Mouse (Mus musculus): ENCODE data around the gene Gm20708.
A peak's percentile ranks its signal among the peaks of the same experiment; 100 is the strongest.
"Not testable (repeated sequence)": the region's sequence is repeated elsewhere in the genome, so short reads cannot be mapped to it uniquely, and the experiment has no call there.

Gm20708 gene

DNA sequence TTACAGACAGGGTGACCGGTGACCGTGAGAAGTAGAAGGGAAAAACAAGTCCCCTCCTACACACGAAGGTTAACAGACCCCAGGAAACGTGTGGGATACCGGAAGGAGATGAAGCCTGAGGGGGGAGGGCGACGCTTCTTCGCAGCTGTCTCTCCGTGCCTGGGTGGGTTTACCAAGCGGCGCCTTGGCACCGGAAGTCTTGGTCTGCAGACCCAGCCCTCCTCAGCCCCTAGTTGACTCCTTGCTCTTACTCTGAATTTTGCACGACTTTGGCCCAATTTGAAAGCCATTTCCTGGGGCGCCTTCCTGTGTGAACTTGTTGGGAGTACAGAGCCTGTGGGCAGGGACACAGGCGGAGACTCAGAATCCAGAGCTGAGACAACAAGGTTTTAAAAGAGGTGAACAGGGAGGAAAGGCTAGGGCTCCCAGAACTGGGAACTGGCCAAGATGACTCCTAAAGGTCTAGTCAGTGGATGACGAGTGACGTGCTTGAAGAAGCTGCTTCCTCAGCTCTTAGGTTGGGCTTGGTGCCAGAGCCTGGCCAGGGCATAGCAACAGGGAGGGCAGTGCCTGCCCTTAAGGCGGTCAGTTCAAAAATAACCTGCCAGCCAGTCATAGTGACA is 28.2 kb upstream of the Gm20708 start:
- DNase-seq = peak; percentile 67 to 68

DNA sequence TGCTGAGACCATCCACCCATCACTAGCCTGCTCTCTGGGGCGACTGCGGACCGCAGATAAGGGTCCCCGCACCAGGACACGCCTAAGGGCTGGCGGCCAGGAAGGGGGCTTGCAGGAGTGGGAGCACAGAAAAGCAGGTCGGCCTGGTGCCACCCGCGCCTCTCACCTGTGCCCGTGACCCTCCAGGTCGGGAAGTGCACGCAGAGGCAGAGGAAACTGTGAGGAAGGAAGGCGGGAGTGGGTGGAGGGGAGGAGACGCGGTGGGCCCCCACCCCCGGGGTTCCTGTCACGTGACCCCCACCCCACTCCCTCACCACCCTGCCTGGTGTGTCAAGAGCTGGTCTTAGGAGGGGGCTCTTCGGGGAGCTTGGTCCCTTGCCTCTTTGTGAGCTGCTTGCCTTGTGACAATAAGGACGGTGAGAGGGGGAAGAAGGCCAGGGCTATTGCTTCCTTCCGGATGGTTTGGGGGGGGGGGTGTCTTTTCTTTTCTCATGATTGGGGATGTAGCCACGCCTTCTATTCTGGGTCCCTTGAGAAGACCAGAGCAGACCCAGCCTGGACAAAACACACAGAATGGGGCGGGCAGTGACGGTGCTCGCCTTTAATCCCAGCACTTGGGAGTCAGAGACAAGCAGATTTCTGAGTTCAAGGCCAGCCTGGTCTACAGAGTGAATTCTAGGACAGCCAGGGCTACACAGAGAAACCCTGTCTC is 27.3 kb upstream of the Gm20708 start, which contains the start of the genes Tmc8 and Tmc6:
Gene Tmc8, plus strand, starts transcription at position 84 of the 712 bp plus-strand sequence.
Gene Tmc6, minus strand, starts transcription at position 206 of the 712 bp plus-strand sequence.
- DNase-seq = no peak

DNA sequence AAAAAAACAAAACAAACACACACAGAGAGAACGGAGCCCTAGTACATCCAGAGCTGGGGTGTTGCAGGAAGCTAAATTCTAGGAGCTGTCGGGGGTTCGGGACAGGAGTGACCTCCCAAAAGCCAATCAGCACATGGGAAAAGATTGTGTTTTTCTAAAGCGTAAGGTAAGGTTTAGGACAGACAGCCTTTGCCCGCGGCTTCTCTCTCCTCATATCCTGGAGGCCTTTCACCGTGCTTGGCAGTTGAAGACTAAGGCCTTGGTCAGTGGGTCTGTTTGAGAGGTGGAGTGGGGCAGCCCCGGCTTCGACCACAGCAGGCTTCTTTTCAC is 26.8 kb upstream of the Gm20708 start:
- DNase-seq = no peak

DNA sequence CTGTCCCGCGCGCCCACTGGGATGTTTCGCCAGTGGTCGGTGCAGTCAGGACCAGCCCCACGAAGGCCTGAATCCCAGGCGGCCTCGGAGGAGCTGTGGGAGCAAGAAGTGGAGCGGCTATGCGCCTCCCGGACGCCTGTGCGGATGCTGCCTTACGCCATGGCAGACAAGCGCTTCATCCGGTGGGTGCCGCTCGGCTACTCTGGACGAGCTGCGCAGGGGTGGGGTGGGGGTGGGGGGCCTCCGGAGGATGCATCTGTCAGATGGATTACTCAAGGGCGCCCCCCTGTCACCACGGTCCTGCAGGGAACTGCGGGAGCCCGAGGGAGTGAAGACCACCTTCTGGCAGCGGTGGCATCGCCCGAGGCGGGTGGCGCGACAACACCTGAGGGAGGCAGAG is 26.4 kb upstream of the Gm20708 start:
- peak; percentile 79 to 83 for DNase-seq

DNA sequence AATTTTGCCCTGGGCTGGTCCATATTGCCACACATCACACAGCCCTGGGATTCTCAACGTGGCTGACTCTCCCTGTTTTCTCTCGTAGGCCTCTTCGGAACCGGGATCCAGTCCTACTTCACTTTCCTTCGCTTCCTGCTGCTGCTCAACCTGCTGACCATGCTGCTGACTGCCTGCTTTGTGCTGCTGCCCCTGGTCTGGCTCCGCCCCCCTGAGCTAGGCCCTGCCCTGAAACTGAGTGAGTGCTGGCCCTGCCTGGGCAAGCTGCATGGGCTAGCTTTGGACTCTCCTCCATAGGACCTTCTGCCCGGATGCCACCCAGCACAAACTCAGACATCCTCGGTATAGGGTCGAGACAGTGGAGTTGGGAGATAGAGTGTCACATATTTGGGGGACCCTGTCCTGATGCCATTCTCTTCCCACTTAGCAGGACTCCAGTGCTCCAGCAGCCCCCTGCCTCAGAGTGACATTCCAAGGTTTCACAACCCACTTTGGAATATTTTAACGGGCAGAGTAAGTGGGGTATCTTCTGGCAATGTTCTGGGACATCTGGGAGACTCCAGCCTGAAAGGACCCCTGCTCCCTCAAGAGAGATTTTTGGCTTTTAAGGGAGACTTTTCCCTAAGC is 25.7 kb upstream of the Gm20708 start:
- DNase-seq = peak in 1 of 2 experiments; percentile 37

DNA sequence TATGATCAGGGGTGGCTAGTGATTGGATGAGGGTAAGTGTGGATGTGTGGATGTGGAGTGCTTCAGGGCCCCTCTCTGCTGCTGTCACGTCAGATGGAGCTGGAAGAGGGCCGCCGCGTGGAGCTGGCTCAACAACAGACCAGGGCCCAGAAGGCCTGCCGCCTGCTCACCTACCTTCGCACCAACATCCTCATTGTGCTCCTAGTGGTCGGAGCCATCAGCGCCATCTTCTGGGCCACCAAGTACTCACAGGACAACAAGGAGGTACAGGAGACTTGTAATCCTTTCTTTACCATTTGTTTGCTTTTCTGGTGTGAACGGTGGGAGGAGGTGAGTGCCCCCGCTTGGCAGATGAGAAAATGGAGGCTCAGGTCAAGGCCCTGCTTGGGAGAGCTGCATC is 23.2 kb upstream of the Gm20708 start:
- peak; percentile 79 to 83 for DNase-seq

DNA sequence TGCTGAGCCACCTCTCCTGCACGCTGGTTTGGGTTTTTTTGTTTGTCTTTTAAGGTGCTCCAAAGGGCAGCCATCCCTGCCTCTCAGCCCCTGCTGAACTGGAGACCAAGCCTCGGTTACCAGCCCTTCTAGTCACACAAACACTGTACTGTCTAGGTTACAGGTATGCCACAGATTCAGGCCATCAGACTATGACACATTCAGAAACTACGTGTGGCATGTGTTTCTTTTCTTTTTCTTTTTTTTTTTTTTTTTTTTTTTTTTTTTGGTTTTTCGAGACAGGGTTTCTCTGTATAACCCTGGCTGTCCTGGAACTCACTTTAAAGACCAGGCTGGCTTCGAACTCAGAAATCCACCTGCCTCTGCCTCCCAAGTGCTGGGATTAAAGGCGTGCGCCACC is 21.0 kb upstream of the Gm20708 start:
- DNase-seq = not testable (repeated sequence)

DNA sequence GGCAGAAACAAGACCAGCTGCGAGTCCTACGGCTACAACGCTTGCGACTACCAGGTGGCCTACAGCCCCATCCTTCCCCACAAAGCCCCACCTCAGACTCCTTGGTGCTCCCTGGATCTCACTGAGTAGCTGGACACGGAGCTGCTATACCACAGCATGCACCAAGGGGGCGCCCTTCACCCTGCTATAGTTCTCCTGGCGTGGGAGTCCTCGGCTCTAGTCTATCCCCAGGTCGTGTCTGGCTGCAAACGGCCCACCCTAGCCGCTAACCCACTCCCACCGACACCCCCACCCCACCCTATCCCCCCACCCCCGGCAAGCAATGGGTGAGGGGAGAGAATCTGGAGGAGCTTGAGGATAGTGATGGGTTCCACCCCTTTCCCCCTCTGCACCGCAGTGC is 19.2 kb upstream of the Gm20708 start:
- peak; percentile 77 to 80 for DNase-seq

DNA sequence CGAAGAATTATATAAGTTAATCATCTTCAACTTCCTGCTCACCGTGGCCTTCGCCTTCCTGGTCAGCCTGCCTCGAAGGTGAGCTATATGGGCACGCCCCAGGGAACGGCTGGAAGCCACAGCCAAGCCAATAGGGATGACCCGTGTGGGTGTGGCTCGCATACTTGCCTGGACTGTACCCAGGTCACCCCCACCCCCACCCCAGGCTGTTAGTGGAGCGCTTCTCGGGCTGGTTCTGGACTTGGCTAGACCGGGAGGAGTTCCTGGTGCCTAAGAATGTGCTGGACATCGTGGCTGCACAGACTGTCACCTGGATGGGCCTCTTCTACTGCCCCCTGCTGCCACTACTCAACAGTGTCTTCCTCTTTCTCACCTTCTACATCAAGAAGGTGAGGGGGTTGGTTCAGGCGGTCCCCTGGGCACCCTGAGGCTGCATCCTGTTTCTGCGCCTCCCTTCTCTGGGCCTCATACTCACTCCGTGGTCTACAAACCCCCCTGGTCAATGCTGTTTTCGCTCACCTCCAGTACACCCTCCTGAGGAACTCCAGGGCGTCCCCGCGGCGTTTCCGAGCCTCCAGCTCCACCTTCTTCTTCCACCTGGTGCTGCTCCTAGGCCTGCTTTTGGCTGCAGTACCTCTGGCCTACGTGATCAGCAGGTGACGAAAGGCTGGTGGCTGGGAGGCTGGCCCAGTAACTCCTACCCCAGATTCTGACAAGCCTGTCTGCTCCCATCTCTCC is 18.6 kb upstream of the Gm20708 start:
- no peak for DNase-seq

DNA sequence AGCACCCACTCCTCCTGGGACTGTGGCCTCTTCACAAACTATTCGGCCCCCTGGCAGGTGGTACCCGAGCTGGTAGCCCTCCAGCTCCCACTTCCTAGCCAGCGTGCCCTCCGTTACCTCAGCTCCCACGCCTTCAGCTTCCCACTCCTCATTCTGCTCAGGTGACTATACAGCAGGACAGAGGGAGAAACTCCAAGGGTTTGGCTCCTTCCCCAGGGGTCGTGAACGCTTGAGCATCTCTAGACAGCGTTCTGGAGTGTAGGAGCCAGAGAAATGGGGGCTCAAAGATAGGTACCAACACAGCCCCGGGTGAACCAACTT is 18.1 kb upstream of the Gm20708 start:
- no peak for DNase-seq

DNA sequence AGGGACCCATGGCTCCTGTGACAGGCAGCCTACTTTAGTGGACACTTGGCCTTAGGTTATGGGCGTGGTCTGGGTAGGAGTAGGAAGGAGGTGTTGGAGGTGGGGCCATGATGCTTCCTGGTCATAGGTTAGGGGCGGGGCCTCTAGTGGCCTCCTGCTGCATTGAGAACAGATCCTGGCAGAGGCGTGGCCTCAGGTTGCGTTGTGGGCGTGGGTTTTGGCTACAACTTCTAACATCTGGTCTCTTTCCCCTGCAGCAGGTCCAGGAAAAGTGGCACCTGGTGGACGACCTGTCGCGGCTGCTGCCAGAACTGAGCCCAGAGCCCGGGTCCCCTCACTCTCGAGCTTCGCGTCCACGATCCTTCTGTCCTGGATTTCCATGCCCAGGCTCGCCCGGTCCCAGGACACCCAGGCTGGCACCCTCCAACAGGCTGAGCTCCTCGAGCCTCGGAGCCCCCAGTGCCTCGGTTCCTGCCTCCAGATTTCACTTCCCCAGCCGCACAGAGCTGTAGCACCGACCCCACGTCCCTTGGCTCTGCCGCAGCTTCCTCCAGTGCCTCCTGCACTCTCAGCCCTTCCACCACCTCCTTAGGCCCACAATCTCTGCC is 17.1 kb upstream of the Gm20708 start:
- no peak for DNase-seq

DNA sequence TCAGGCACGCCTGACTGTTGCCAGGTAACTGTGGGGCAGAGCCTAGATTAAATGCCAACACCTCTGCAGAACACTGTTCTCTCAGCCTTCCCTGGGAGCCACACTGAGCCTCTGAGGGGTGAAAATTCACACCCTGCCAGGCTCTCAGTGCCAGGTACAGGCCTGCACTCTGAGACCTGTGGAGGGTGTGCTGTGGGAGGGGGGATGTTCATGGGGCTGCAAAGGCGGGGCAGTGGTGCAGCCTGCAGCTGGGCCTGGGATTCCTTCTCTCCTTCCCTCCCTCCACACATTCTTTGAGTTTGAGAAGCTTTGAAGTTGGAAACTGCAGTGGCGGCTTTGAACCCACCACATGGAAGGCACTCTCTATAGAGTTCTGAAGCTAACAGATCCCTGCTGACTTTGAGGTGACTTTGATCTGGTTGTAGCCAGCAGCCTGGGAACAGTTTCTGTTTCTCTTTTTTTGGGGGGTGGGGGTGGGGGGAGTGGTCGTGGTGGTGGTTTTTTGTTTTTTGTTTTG is 15.4 kb upstream of the Gm20708 start:
- DNase-seq = no peak

DNA sequence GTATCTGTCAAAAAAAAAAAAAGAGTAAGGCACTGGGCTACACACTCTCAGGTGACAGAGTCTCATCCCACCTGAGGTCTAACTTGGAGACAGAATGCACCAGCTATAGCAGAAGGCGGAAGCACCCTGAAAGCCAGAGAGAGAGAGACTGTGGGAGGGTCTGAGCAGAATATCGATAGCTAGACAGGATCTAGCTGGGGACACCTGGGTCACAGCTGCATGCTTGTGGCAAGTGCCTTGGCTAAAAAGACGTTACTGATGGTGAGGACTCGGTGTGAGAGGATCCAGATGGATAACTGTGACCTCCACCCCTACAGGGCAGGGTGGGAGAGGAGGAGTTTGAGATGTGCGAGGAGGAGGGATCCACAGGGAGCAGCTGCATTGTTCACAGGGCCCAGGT is 12.5 kb upstream of the Gm20708 start:
- DNase-seq = no peak

DNA sequence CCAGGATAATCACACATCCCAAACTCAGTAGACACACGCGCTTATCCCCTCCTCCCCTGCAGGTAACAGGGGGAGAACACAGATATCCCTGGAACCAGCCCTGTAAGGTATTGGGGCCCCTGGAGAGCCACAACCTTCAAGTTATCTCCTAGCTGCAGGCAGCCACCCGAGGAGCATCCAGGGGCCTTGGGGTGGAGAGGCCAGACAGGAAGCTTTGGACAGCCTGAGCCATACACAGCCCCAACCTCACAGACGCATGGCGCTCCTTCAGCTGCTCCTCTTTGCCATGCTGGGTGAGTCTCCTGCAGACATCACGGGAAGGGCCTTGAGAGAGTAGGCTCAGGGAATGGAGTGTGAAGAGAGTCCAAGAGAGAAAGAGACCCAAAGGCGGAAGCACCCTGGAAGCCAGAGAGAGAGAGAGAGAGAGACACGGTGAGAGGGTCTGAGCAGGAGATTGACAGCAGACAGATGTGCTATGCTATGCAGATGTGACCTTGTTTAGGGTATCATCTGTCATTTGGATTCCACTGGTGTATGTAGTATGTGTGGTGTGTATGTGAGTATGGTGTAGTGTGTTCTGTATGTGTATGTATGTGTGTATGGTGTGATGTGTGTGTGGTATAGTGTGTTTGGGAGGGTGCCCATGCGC is 11.8 kb upstream of the Gm20708 start, which contains the start of gene 6030468B19Rik:
Gene 6030468B19Rik, plus strand, starts transcription at position 150 of the 649 bp plus-strand sequence.
- DNase-seq = no peak

DNA sequence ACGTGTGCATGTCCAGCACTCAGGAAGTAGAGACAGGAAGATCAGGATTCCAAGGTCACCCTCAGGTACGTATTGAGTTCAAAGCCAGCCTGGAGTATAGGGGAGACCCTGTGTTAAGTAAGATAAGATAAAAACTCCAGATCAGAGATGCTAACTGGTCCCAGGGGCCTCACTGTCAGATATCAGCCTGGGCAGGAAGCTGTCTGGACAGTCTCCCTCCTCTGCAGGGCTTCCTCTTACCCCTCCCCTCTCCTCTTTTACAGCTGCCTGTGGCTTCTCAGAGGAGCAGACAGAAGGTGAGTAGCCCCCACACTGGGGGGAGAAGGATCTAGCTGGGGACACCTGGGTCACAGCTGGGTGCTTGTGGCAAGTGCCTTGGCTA is 11.3 kb upstream of the Gm20708 start:
- no peak for DNase-seq

DNA sequence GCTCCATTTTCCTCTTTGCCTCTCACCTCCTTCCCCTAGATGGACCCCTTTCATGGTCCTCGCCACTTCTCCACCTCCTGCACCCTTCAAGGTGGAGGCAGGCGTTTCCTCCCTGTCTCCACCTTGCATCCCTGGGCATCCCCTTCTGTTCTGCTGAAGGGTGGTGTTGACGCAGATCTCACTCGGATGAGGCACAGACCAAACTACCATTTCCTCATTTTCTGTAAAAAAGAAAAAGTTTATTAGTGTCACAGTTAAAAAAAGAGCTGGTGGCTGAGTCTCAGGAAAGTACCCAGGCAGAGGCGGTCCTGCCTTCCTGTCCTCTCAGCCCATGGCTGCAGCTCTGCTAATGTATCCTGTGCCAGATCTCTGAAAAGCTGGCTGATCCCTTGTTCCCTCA is 10.3 kb upstream of the Gm20708 start:
- peak in 1 of 2 experiments; percentile 13 for DNase-seq

DNA sequence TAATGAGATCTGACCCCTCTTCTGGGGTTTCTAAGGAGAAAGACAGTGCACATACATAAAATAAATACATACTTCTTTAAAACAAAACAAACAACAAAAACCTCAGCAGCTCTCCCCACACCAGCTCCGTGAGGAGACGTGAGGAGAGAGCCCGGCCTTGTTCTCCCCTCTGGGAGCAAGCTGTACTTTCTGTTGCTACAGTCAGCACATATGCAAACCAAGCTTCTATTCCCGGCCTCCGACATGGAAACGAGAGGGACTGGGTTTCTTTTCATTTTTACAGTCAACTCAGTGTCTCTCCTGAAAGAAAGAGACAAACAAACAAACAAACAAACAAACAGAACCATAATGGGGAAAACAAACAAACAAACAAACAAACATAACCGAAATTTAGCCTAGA is 9.4 kb upstream of the Gm20708 start:
- no peak for DNase-seq

DNA sequence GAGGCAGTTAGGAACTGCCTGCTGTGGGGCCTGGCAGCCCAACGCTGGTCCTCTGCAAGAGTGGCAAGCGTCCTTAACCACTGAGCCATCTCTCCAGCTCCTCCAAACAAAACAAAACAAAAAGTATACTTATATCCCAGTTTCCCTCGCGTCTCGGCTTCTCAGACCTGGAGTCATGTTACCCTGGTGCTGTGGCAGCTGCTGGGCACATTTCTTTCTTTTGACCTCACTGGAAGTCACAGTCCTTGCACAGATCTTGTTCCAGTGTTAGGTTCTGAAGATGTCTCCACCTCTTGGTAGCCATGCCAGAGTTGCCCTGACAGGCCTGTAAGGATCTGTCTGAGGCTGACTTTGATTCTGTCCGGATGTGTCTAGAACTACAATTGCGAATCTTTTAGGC is 7.8 kb upstream of the Gm20708 start:
- DNase-seq = no peak

DNA sequence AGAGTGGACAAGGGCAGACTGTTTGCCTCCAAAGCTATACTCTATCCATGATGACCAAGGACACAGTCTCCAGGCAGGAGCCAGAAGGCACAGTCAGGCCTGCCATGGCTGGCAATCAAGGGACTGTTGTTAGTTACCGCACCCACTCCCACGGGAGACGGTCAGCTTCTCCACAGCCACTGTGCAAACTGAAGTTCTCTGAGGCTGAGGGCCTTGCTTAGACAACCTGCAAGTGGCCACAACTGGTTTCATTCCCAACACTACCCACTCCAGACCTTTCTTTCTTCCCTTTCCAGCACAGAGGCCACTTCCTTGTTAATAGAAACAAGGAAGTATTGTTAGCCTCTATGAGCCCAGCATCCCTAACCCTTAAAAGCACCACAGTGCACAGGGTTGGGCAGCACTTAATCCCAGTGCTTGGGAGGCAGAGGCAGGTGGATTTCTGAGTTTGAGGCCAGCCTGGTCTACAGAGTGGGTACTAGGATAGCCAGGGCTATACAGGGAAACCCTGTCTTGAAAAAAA is 6.2 kb upstream of the Gm20708 start:
- no peak for DNase-seq

DNA sequence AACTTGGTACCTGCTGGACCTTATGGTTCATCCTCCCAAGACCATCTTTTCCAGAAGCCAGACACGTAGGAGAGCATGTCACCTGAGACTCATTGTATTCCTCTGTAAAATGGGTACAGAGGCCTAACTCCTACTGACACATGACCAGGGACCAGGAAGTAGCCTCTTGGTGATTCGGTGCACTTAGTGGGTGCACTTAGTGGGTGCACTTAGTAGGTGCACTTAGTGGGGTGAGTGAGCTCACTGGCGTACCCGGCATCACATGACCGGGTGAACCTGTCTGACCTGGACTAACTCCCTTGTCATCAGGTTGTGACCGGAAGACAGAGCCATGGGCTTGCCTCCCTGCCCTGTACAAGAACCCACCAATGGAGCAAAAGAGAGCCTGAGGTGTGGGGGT is 2.7 kb upstream of the Gm20708 start:
- DNase-seq = no peak

DNA sequence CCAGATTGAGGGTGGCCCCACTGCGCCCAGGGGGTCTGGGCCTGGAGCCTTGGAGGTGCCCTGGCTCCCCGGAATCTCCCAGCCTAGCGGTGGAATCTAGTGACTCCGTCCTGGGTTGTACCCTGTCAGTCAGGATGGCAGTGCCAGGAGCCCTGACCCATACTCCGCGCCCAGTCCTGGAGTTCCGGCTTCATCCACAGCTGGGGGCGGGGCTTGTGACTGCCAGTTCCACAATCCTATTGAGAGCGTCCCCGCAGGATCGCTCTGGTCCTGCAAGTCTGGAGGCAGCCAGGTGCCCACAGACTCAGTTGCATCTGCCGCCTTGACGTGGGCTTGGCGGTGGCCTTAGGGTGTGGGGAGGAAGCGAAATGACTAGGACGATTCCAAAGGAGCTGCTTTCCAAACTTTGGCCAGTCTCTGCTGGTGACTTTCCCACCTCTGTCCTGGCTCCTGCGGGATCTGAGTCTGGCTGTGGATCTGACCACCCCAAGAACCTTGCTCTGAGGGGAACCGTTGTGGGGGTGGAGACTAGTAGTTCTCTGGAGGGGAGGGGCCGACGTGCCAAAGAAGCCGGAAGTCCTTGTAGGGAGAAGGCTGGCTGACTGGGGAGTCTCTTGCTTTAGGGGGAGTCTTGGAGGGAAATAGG is 1.1 kb downstream of the Gm20708 start:
- DNase-seq = peak; percentile 79 to 83

DNA sequence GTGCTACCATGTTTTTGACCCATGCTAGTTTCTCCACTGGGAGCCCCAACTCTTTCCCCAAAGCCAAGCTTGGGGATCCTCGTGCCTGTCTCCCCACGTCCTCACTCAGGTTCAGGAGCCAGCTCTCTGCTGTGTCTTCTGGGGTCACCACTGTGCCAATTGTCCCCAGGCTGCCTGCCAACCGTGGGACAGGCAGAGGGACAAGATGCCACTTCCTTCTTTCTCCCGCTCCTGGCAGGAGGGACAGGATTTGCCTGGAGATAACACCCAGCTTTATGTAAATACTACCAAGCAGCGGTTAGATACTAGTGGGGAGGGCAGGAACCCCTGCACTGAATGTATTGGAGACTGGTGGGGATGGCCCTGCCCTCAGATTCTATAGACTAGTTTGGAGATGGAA is 4.4 kb downstream of the Gm20708 start:
- no peak for DNase-seq
